Mouse (Mus musculus) C2C12 (cell line): ENCODE measurements around the gene Bmyc. TPM values are rescaled to one million over a fixed set of nuclear protein-coding genes. Genes with fewer than 3 reads are reported as not detected.
A peak's percentile ranks its signal among the peaks of the same experiment; 100 is the strongest.
"Not testable (repeated sequence)": the region's sequence is repeated elsewhere in the genome, so short reads cannot be mapped to it uniquely, and the experiment has no call there.

Experiments
- H3K27me3 ChIP-seq: one replicate; pipeline ENCODE4 v1.6.1; 2011; ENCODE audit not compliant: control insufficient read depth, insufficient read depth, insufficient read length
- H3K36me3 ChIP-seq: one replicate; pipeline ENCODE4 v1.6.1; 2011; ENCODE audit not compliant: control insufficient read depth, insufficient read depth
- H3K4me3 ChIP-seq: one replicate; pipeline ENCODE4 v1.5.1; 2011; ENCODE audit warnings: mild to moderate bottlenecking, control low read depth; ENCODE audit not compliant: poor library complexity, insufficient read depth, severe bottlenecking
- H3K79me2 ChIP-seq: one replicate; pipeline ENCODE4 v1.6.1; 2011; ENCODE audit not compliant: control insufficient read depth, insufficient read depth
- H3K79me3 ChIP-seq: one replicate; pipeline ENCODE4 v1.6.1; 2011; ENCODE audit warnings: low read depth, control low read depth
- H3ac ChIP-seq: one replicate; pipeline ENCODE3; 2011; ENCODE audit warnings: low read depth; ENCODE audit not compliant: control insufficient read depth, insufficient read length
- CEBPB ChIP-seq: IDR thresholded peaks from one replicate; pipeline ENCODE4 v1.6.1; 2011; ENCODE audit warnings: low read depth, mild to moderate bottlenecking, control low read depth, moderate library complexity
- CTCF ChIP-seq: IDR thresholded peaks from one replicate; pipeline ENCODE4 v1.5.1; 2011; ENCODE audit not compliant: control insufficient read depth, insufficient read depth, insufficient read length
- FOSL1 ChIP-seq: IDR thresholded peaks from one replicate; pipeline ENCODE4 v1.8.0; 2011; ENCODE audit warnings: mild to moderate bottlenecking, low read length; ENCODE audit not compliant: poor library complexity, insufficient read depth, severe bottlenecking
- MAX ChIP-seq: IDR thresholded peaks from one replicate; pipeline ENCODE4 v1.6.1; 2011; ENCODE audit warnings: mild to moderate bottlenecking, control low read depth
- MYOD1 ChIP-seq: IDR thresholded peaks from one replicate; pipeline ENCODE4 v1.6.1; 2011; ENCODE audit warnings: low read depth; ENCODE audit not compliant: control insufficient read depth, insufficient read length
- MYOG ChIP-seq: IDR thresholded peaks from one replicate; pipeline ENCODE4 v1.6.1; 2011; ENCODE audit not compliant: control insufficient read depth, insufficient read length; ENCODE audit errors: extremely low read depth
- USF1 ChIP-seq: IDR thresholded peaks from one replicate; pipeline ENCODE4 v1.6.1; 2011; ENCODE audit warnings: low read depth, mild to moderate bottlenecking, control low read depth, moderate library complexity
- polyA plus RNA-seq: library from polyadenylated mRNA; unstranded; fragments of >200 nt; fragmentation: generic; extraction: Trizol; gene quantifications from one replicate; pipeline ENCODE4 v1.2.1, GENCODE M21; 2012; ENCODE audit warnings: missing spikeins

The Bmyc gene
- polyA plus RNA-seq, 1 experiment: 1.0 TPM

DNA sequence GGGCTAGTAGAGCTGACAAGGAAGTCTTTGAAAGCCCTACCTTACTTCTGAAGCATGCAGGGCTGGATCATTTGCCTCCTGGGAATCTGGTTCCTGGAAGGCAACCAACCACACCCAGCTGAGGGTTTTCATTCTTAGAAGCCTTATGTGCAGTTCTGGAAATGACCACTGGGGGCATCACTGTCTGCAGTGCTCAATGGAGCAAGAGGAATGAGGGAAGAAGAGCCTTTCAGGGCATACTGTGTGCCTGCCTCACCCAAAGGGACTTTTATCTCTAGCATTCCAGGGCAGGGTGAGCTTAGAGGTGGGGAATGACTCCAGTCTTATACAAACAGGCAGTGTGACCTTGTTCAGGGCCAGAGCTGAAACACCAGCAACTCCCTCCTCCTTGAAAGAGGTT is 11.9 kb upstream of the Bmyc start:
- no peaks in the 10 kb centered on the region for H3K79me3 ChIP-seq
- TF ChIP-seq MAX (no peak), CTCF (peak; percentile 9)
- peaks cover 16% of the 10 kb centered on the region for H3K27me3 ChIP-seq
- H3K79me2 ChIP-seq: no peaks in the 10 kb centered on the region
- no peak overlapping the region for H3ac ChIP-seq
- H3K36me3 ChIP-seq: no peaks in the 10 kb centered on the region
- no peak overlapping the region for H3K4me3 ChIP-seq

DNA sequence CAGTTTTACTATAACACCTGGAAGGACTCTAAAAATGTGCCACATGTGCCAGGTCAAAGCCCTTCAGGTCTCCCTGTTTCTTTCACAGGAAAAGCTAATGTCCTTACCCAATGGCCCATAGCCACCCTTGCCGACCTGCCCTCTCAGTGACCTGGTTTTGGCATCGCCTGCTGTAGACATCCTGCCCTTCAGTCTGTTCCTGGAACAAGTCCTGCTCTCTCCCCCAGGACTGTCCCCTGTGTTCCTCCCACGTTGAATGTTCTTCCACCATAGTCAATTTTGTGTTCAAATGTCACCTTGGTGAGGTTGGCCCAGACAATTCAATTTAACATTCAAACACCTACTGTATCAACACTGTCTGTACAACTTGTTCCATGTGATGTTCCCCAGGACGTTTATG is 9.6 kb upstream of the Bmyc start:
- H3K27me3 ChIP-seq: peaks cover 36% of the 10 kb centered on the region
- TF ChIP-seq CTCF (no peak), FOSL1 (no peak), MAX (no peak), MYOG (no peak), USF1 (no peak), MYOD1 (no peak), CEBPB (no peak)
- no peaks in the 10 kb centered on the region for H3K79me2 ChIP-seq
- H3K36me3 ChIP-seq: no peaks in the 10 kb centered on the region
- H3K4me3 ChIP-seq: no peak overlapping the region
- no peaks in the 10 kb centered on the region for H3K79me3 ChIP-seq
- H3ac ChIP-seq: no peak overlapping the region

DNA sequence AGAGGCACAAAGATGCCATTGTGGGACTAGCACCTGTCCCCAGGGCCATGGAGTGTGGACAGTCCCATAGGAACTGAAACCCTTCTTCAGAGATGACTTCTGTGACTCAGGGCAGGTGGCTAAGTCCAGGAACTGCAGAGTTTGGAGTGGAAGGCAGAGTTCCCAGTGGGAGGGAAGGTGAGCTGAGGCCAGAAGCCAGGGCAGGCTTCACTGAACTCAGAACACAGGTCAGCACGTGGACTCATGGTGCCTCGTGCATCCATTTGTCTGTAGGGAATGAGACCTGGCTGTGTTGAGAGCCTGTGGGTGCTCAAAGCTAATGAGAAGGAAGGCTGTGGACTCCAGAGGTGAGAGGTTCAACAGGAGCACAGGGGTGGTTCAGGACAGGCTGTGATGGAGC is 7.8 kb upstream of the Bmyc start:
- Histone ChIP-seq H3ac (no peak overlapping the region), H3K79me2 (no peaks in the 10 kb centered on the region), H3K79me3 (no peaks in the 10 kb centered on the region), H3K36me3 (no peaks in the 10 kb centered on the region), H3K27me3 (peaks cover 47% of the 10 kb centered on the region), H3K4me3 (no peak overlapping the region)
- no peak for TF ChIP-seq CEBPB
- no peak for TF ChIP-seq MAX
- no peak for TF ChIP-seq MYOG
- TF ChIP-seq CTCF: no peak
- no peak for TF ChIP-seq FOSL1
- no peak for TF ChIP-seq USF1
- no peak for TF ChIP-seq MYOD1

DNA sequence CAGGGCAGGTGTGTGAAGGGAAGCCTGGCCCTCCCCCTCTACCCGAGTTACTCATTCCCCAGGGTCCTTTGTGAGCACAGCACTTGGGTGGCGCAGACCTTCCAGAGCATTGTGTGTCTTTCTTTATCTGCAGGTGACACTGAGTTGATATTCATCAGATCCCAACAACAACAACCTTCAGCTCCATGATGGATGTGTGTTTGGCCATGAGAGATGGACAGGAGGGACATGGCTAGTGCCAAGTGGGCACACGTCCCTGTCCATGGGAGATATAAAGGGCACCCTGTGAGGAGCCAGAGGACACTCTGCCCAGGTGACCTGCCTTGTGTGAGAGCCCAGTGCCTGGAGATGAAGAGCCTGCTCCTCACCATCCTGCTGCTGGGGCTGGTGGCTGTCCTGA is 6.8 kb upstream of the Bmyc start, which contains the start of gene Obp2a:
TSS of gene Obp2a (plus strand) at position 301 of the 400 bp plus-strand sequence.
- H3K79me2 ChIP-seq, H3K4me3 ChIP-seq, H3K79me3 ChIP-seq, H3ac ChIP-seq, H3K36me3 ChIP-seq: not testable (repeated sequence)
- H3K27me3 ChIP-seq: peaks cover 50% of the 10 kb centered on the region

DNA sequence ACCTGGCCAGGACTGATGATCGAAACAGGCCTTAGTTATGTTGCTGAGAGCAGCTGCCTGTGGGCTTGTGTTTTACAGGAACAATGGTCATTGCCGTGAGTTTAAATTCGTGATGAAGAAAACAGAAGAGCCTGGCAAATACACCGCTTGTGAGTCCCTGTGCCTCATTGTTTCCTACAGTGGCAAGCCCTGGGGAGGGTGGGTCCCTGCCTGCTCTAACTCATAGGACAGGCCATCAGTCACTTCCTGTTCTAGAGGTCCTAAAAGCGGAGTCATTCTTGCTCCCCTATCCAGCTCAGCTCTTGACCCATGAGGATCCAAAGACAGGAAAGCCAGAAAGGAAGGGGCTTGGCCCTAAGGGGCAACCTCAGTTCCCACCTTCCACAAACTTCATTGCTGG is 5.5 kb upstream of the Bmyc start:
- Histone ChIP-seq H3K4me3 (no peak overlapping the region), H3K27me3 (peaks cover 56% of the 10 kb centered on the region), H3K36me3 (no peaks in the 10 kb centered on the region), H3K79me3 (no peaks in the 10 kb centered on the region), H3K79me2 (no peaks in the 10 kb centered on the region), H3ac (no peak overlapping the region)
- TF ChIP-seq MAX (no peak), MYOD1 (no peak), CTCF (no peak)

DNA sequence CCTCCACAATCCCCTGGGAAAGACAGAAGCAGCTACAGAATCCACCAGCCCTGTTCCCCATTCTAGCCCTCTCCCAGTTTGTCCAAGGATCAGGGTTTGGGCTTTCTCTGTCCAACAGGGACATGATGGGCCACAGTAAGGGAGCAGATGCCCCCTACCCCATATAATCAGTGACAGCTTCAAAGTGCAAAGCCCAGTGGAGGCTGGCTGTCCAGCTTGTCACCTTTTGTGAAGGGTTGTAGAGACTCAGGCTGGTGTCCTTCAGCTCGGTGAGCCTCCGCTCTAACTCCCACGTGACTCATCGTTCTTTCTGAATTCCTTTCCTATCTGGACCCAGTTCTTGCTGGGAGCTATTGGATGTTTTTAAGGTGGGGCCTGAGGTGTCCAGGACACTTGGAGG is 2.8 kb upstream of the Bmyc start:
- no peak for TF ChIP-seq CEBPB
- TF ChIP-seq FOSL1: no peak
- TF ChIP-seq CTCF: no peak
- no peak for TF ChIP-seq MYOD1
- TF ChIP-seq USF1: no peak
- no peak for TF ChIP-seq MAX
- TF ChIP-seq MYOG: no peak
- no peak overlapping the region for H3K4me3 ChIP-seq
- no peaks in the 10 kb centered on the region for H3K36me3 ChIP-seq
- H3K79me3 ChIP-seq: no peaks in the 10 kb centered on the region
- no peak overlapping the region for H3ac ChIP-seq
- no peaks in the 10 kb centered on the region for H3K79me2 ChIP-seq
- peaks cover 64% of the 10 kb centered on the region for H3K27me3 ChIP-seq
